Mouse (Mus musculus) forebrain, postnatal 0 days (tissue): ENCODE results near the gene Fez1. TPM values are rescaled to one million over a fixed set of nuclear protein-coding genes. Genes with fewer than 3 reads are reported as not detected.

Experiments used
- ATAC-seq: fragments of 200-750 bp; cut with Nextera tagmentation; 2 replicates; pipeline ENCODE4 v1.8.0; 2017; ENCODE audit warnings: mild to moderate bottlenecking, moderate library complexity
- DNase-seq: peaks from one replicate; pipeline ENCODE4 v3.0.0-alpha.2; 2015
- H3K27ac ChIP-seq: fragments of 300-500 bp; sonication (generic); 2 replicates; pipeline ENCODE4 v1.5.1; 2014; ENCODE audit warnings: low read depth, mild to moderate bottlenecking, antibody characterized with exemption, low read length, moderate library complexity, mixed read lengths
- H3K27me3 ChIP-seq: fragments of 300-500 bp; sonication (generic); 2 replicates; pipeline ENCODE4 v1.6.1; 2014; ENCODE audit warnings: mild to moderate bottlenecking, low read length, mixed read lengths; ENCODE audit not compliant: insufficient read depth
- H3K36me3 ChIP-seq: fragments of 300-500 bp; sonication (generic); 2 replicates; pipeline ENCODE4 v1.6.1; 2014; ENCODE audit warnings: mild to moderate bottlenecking, moderate library complexity; ENCODE audit not compliant: insufficient read depth
- H3K4me1 ChIP-seq: fragments of 300-500 bp; sonication (generic); 2 replicates; pipeline ENCODE4 v1.6.1; 2014; ENCODE audit warnings: antibody characterized with exemption; ENCODE audit not compliant: insufficient read depth
- H3K4me2 ChIP-seq: fragments of 300-500 bp; sonication (generic); 2 replicates; pipeline ENCODE4 v1.6.1; 2014; ENCODE audit warnings: low read depth, mild to moderate bottlenecking, moderate library complexity
- H3K4me3 ChIP-seq: fragments of 300-500 bp; sonication (generic); 2 replicates; pipeline ENCODE4 v1.5.1; 2014; ENCODE audit warnings: low read depth, low read length, mixed read lengths
- H3K9ac ChIP-seq: fragments of 300-500 bp; sonication (generic); 2 replicates; pipeline ENCODE4 v1.6.1; 2014; ENCODE audit warnings: mild to moderate bottlenecking
- H3K9me3 ChIP-seq: fragments of 300-500 bp; sonication (generic); 2 replicates; pipeline ENCODE4 v1.6.1; 2016; ENCODE audit warnings: low read length
- CTCF ChIP-seq: sonication (generic); IDR thresholded peaks from 2 replicates; pipeline ENCODE4 v1.5.1; 2016; ENCODE audit warnings: antibody characterized with exemption, control low read depth, low read depth
- WGBS: fragments of 180-500 bp; shearing (Covaris S2); extraction: QIAGEN DNeasy Blood & Tissue Kit; methylation state at CpG from one replicate; pipeline ENCODE4 v1.1.7; 2014; 5-methylcytosine and 5-hydroxymethylcytosine counted together
- polyA plus RNA-seq: library from polyadenylated mRNA; unstranded; fragments of >200 nt; fragmentation: Nextera tagmentation; extraction: Ambion mirVana; gene quantifications from 2 replicates; pipeline ENCODE4 v1.2.1, GENCODE M21; 2015
- total RNA-seq: library from RNA; depleted of rRNA; stranded (reverse); fragments of >200 nt; gene quantifications from 2 replicates; pipeline ENCODE4 v1.2.3, GENCODE M21; 2014

Gene Fez1
- total and polyA plus RNA-seq, 2 experiments from 2014 or later = 586 to 657 TPM

GRCm38 (mm10) chr9:36801961-36802360, 19.7 kb upstream of the Fez1 start:
- ATAC-seq = no peak
- no peak overlapping the region for H3K9ac ChIP-seq
- no peak overlapping the region for H3K27ac ChIP-seq
- H3K4me1 ChIP-seq = 0 out of 2 replicates have a peak, but pooled peaks cover 3% of the 10 kb centered on the region
- no peak for DNase-seq
- WGBS = 86% methylated on average over 2 of the region's 2 CpGs
- TF ChIP-seq CTCF = no peak
- no peaks in the 10 kb centered on the region for H3K36me3 ChIP-seq
- no peaks in the 10 kb centered on the region for H3K27me3 ChIP-seq
- no peak overlapping the region for H3K4me3 ChIP-seq
- H3K9me3 ChIP-seq = no peaks in the 10 kb centered on the region
- no peak overlapping the region for H3K4me2 ChIP-seq

- Histone ChIP-seq H3K9me3 (no peaks in the 10 kb centered on the region), H3K4me1 (no peaks in the 10 kb centered on the region), H3K27me3 (no peaks in the 10 kb centered on the region), H3K4me3 (no peak overlapping the region), H3K9ac (no peak overlapping the region), H3K36me3 (no peaks in the 10 kb centered on the region), H3K27ac (no peak overlapping the region), H3K4me2 (no peak overlapping the region)
- DNase-seq (no peak), ATAC-seq (no peak)
- 72% methylated on average over 3 of the region's 3 CpGs for WGBS
- TF ChIP-seq CTCF = no peak
Observed at GRCm38 (mm10) chr9:36802951-36803350, 18.7 kb upstream of the Fez1 start.

- TF ChIP-seq CTCF = no peak
- Histone ChIP-seq H3K36me3 (no peaks in the 10 kb centered on the region), H3K4me1 (no peaks in the 10 kb centered on the region), H3K27ac (no peak overlapping the region), H3K4me3 (no peak overlapping the region), H3K9ac (no peak overlapping the region), H3K27me3 (no peaks in the 10 kb centered on the region), H3K9me3 (no peaks in the 10 kb centered on the region), H3K4me2 (no peak overlapping the region)
- DNase-seq (no peak), ATAC-seq (no peak)
- WGBS = 76% methylated on average over 6 of the region's 6 CpGs
Observed at GRCm38 (mm10) chr9:36803386-36803785, 18.3 kb upstream of the Fez1 start.

GRCm38 (mm10) chr9:36803926-36804325, 17.7 kb upstream of the Fez1 start:
- ATAC-seq = no peak
- no peak overlapping the region for H3K9ac ChIP-seq
- no peak overlapping the region for H3K4me2 ChIP-seq
- H3K27me3 ChIP-seq = no peaks in the 10 kb centered on the region
- no peaks in the 10 kb centered on the region for H3K36me3 ChIP-seq
- no peak overlapping the region for H3K27ac ChIP-seq
- H3K4me3 ChIP-seq = no peak overlapping the region
- 83% methylated on average over 3 of the region's 3 CpGs for WGBS
- TF ChIP-seq CTCF = no peak
- no peak for DNase-seq
- H3K4me1 ChIP-seq = no peaks in the 10 kb centered on the region
- no peaks in the 10 kb centered on the region for H3K9me3 ChIP-seq

- H3K4me1 ChIP-seq = no peaks in the 10 kb centered on the region
- no peak overlapping the region for H3K4me3 ChIP-seq
- no peak overlapping the region for H3K4me2 ChIP-seq
- ATAC-seq (no peak), DNase-seq (no peak)
- TF ChIP-seq CTCF = no peak
- no peaks in the 10 kb centered on the region for H3K36me3 ChIP-seq
- no peak overlapping the region for H3K27ac ChIP-seq
- no peak overlapping the region for H3K9ac ChIP-seq
- 98% methylated on average over 3 of the region's 3 CpGs for WGBS
- H3K27me3 ChIP-seq = no peaks in the 10 kb centered on the region
- H3K9me3 ChIP-seq = no peaks in the 10 kb centered on the region
Observed at GRCm38 (mm10) chr9:36805256-36805975, 16.2 kb upstream of the Fez1 start.

- no peaks in the 10 kb centered on the region for H3K36me3 ChIP-seq
- ATAC-seq = 0 out of 2 replicates have a peak, but pooled peaks have one; percentile 20
- H3K27ac ChIP-seq = no peak overlapping the region
- no peaks in the 10 kb centered on the region for H3K27me3 ChIP-seq
- TF ChIP-seq CTCF = no peak
- H3K4me3 ChIP-seq = no peak overlapping the region
- no peak overlapping the region for H3K9ac ChIP-seq
- H3K4me1 ChIP-seq = no peaks in the 10 kb centered on the region
- DNase-seq = no peak
- no peaks in the 10 kb centered on the region for H3K9me3 ChIP-seq
- WGBS = 47% methylated on average over 5 of the region's 5 CpGs
- no peak overlapping the region for H3K4me2 ChIP-seq
Observed at GRCm38 (mm10) chr9:36808126-36808785, 13.4 kb upstream of the Fez1 start.

- 57% methylated on average over 3 of the region's 3 CpGs for WGBS
Observed at GRCm38 (mm10) chr9:36814486-36814885, 7.2 kb upstream of the Fez1 start.

More at GRCm38 (mm10) chr9:36814486-36814885, 7.2 kb upstream of the Fez1 start:
- no peak overlapping the region for H3K4me2 ChIP-seq
- DNase-seq (no peak), ATAC-seq (peak; percentile 50; the same call in 1 of the 2 replicates)
- peak; percentile 42 for TF ChIP-seq CTCF
- no peaks in the 10 kb centered on the region for H3K27me3 ChIP-seq
- H3K9ac ChIP-seq = no peak overlapping the region
- H3K9me3 ChIP-seq = no peaks in the 10 kb centered on the region
- no peaks in the 10 kb centered on the region for H3K4me1 ChIP-seq
- no peaks in the 10 kb centered on the region for H3K36me3 ChIP-seq
- H3K27ac ChIP-seq = no peak overlapping the region
- no peak overlapping the region for H3K4me3 ChIP-seq
